Mouse (Mus musculus) small intestine, adult 2 months (tissue): ENCODE results near the gene Pdpr. TPM values are rescaled to one million over a fixed set of nuclear protein-coding genes. Genes with fewer than 3 reads are reported as not detected.
"Not testable (repeated sequence)": the region's sequence is repeated elsewhere in the genome, so short reads cannot be mapped to it uniquely, and the experiment has no call there.

ENCODE experiments used
- H3K27ac ChIP-seq: fragments of 200-500 bp; 2 replicates; pipeline ENCODE4 v1.5.1; 2012; ENCODE audit warnings: low read depth, low read length, control low read depth, inconsistent platforms; ENCODE audit not compliant: insufficient read depth
- H3K27me3 ChIP-seq: fragments of 200-500 bp; 2 replicates; pipeline ENCODE4 v1.6.1; 2012; ENCODE audit warnings: mild to moderate bottlenecking, moderate library complexity, low read length, inconsistent platforms; ENCODE audit not compliant: control insufficient read depth, insufficient read depth
- H3K36me3 ChIP-seq: fragments of 200-500 bp; 2 replicates; pipeline ENCODE4 v1.6.1; 2012; ENCODE audit warnings: mild to moderate bottlenecking, low read length, control low read depth, inconsistent platforms; ENCODE audit not compliant: control insufficient read depth, insufficient read depth
- H3K4me1 ChIP-seq: fragments of 200-500 bp; 2 replicates; pipeline ENCODE4 v1.6.1; 2012; ENCODE audit warnings: low read length, inconsistent platforms, mixed read lengths; ENCODE audit not compliant: control insufficient read depth, insufficient read depth, insufficient read length
- H3K4me3 ChIP-seq: fragments of 200-500 bp; 2 replicates; pipeline ENCODE4 v1.5.1; 2012; ENCODE audit warnings: low read depth, mild to moderate bottlenecking, control low read depth, inconsistent platforms, low read length, moderate library complexity
- CTCF ChIP-seq: fragments of 200-500 bp; IDR thresholded peaks from 2 replicates; pipeline ENCODE4 v1.5.1; 2012; ENCODE audit warnings: low read depth, mild to moderate bottlenecking, control low read depth, inconsistent platforms, low read length, moderate library complexity, mixed read lengths; ENCODE audit not compliant: insufficient replicate concordance, insufficient read length; ENCODE audit errors: extremely low read depth
- POLR2A ChIP-seq: fragments of 200-500 bp; IDR thresholded peaks from 2 replicates; pipeline ENCODE4 v1.6.1; 2012; ENCODE audit warnings: low read depth, mild to moderate bottlenecking, control low read depth, inconsistent platforms, low read length, moderate library complexity
- WGBS: fragments of 180-500 bp; shearing (Covaris S2); methylation state at CpG from one replicate; pipeline ENCODE4 v1.1.7; 2018; 5-methylcytosine and 5-hydroxymethylcytosine counted together
- polyA plus RNA-seq: library from polyadenylated mRNA; depleted of rRNA; stranded (reverse); fragments of >200 nt; gene quantifications from 2 replicates; pipeline ENCODE4 v1.2.3, GENCODE M21; 2012

The Pdpr gene
- polyA plus RNA-seq, 1 experiment, result 6.7 TPM

DNA sequence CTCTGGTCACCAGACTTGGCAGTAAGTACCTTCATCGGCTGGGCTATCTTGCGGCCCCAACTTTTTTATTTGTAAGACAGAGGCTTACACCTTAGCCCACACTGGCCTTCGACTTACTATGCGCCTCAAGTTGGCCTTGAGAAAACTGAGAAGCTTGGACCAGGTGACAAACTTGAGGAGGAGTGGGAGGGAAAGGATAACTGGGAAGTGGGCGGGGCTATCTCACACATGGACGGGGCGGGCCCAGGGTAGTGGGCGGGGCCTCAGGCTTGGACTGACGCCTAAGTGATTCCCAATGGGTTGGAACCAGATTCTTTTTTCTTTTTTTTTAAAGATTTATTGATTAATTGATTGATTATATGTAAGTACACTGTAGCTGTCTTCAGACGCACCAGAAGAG is 27.0 kb upstream of the Pdpr start:
- Histone ChIP-seq H3K27me3 (no peaks in the 10 kb centered on the region), H3K4me1 (no peaks in the 10 kb centered on the region), H3K4me3 (no peak overlapping the region), H3K36me3 (no peaks in the 10 kb centered on the region), H3K27ac (no peak overlapping the region)
- TF ChIP-seq CTCF, result no peak
- WGBS, result 33% methylated on average over 10 of the region's 10 CpGs

DNA sequence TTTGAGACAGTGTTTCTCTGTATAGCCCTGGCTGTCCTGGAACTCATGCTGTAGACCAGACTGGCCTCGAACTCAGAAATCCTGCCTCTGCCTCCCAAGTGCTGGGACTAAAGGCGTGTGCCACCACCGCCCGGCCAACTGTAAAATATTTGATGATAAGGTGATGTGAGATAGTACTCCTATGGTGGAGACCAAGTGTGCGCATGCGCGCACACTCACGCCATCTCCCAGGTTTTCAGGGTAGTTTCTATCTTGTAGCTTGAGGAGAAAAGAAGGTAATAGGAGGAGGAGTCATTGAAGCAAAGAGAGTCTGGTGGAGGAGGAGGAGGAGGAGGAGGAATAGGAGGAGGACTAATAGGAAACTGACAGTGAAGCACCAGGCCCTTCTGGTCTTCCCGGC is 25.8 kb upstream of the Pdpr start:
- H3K4me1 ChIP-seq, H3K27me3 ChIP-seq, H3K36me3 ChIP-seq, H3K4me3 ChIP-seq, H3K27ac ChIP-seq: not testable (repeated sequence)
- WGBS, result 88% methylated on average over 9 of the region's 9 CpGs

DNA sequence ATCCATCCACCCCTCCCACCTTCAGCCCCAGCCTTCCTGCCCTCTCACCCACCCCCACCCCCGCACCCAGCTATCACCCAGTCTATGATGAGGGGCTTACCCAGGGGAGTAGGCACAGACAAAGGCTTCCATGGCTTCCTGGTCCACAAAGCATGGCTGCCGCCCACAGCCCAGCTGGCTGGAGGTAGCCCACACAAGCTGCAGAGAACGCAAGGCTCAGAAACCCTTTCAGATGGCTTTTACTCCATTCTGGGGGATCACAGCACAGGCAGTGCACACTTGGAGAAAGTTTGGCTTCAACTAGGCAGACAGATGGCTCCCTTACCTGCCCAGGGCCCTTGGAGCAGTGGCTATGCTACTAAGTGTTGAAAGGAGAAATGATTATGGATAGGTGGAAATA is 18.5 kb upstream of the Pdpr start:
- no peak overlapping the region for H3K27ac ChIP-seq
- TF ChIP-seq POLR2A, result no peak
- no peak for TF ChIP-seq CTCF
- H3K36me3 ChIP-seq, result no peaks in the 10 kb centered on the region
- no peaks in the 10 kb centered on the region for H3K27me3 ChIP-seq
- no peak overlapping the region for H3K4me3 ChIP-seq
- no peaks in the 10 kb centered on the region for H3K4me1 ChIP-seq
- 86% methylated on average over 3 of the region's 3 CpGs for WGBS

GRCm38 (mm10) chr8:111079461-111079860 is 15.0 kb upstream of the Pdpr start:
- WGBS, result 46% methylated on average over 5 of the region's 5 CpGs
- no peak for TF ChIP-seq POLR2A
- no peak for TF ChIP-seq CTCF
- Histone ChIP-seq H3K36me3 (no peaks in the 10 kb centered on the region), H3K4me1 (no peaks in the 10 kb centered on the region), H3K4me3 (no peak overlapping the region), H3K27me3 (no peaks in the 10 kb centered on the region), H3K27ac (no peak overlapping the region)

- Histone ChIP-seq H3K27ac (no peak overlapping the region), H3K4me3 (no peak overlapping the region), H3K4me1 (no peaks in the 10 kb centered on the region), H3K27me3 (no peaks in the 10 kb centered on the region), H3K36me3 (no peaks in the 10 kb centered on the region)
- no peak for TF ChIP-seq POLR2A
- 22% methylated on average over 6 of the region's 6 CpGs for WGBS
These were observed 14.6 kb upstream of the Pdpr start for GRCm38 (mm10) chr8:111079861-111080271.

DNA sequence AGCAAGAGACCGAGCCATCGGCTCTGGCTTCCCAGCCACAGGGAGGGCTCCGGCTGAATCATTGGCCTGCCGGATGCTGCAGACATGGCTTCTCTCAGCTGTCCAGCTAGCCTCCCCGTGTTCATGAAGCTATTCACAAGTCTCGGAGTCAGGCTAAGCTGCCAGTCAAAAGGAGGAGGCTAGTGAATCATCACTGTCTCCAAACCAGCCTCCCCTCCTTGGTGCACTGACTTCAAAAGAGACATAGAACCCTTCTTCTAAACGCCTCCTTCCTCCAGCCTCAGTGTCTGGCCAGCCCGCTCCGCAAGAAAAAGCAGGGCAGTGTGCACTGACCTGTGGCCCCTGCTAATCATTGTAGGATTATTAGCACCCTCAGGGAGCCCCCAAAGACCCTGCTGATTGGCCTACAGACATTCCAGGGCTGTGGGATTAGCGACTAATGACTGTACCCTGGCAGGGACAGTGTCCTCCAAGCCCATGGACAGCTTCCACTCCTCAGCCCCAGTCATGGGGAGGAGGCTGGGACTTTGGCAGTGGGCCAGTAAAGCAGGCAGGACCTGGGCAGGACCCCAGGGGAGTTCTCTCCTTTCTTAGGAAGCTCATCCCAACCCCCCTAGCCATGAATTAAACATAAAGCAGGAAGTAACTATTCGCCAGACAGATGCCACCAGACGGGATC is 12.7 kb upstream of the Pdpr start:
- H3K27ac ChIP-seq, result no peak overlapping the region
- TF ChIP-seq CTCF (no peak), POLR2A (no peak)
- H3K27me3 ChIP-seq, result no peaks in the 10 kb centered on the region
- H3K4me1 ChIP-seq, result no peaks in the 10 kb centered on the region
- H3K36me3 ChIP-seq, result no peaks in the 10 kb centered on the region
- 67% methylated on average over 12 of the region's 12 CpGs for WGBS
- no peak overlapping the region for H3K4me3 ChIP-seq

GRCm38 (mm10) chr8:111083936-111084335 is 10.5 kb upstream of the Pdpr start:
- H3K27me3 ChIP-seq, H3K27ac ChIP-seq, H3K4me1 ChIP-seq, H3K4me3 ChIP-seq, H3K36me3 ChIP-seq: not testable (repeated sequence)
- WGBS, result 91% methylated on average over 5 of the region's 5 CpGs

GRCm38 (mm10) chr8:111090126-111090525 is 4.3 kb upstream of the Pdpr start:
- WGBS, result 3% methylated on average over 2 of the region's 2 CpGs
- Histone ChIP-seq H3K27me3 (no peaks in the 10 kb centered on the region), H3K4me3 (no peak overlapping the region), H3K36me3 (no peaks in the 10 kb centered on the region), H3K27ac (no peak overlapping the region), H3K4me1 (0 out of 2 replicates have a peak, but pooled peaks cover 3% of the 10 kb centered on the region)
- TF ChIP-seq CTCF (peak; percentile 85; the same call in 1 of the 2 replicates), POLR2A (no peak)
